Mouse (Mus musculus) liver, embryonic 15.5 days (tissue): ENCODE results near the gene 5330417C22Rik. TPM values are rescaled to one million over a fixed set of nuclear protein-coding genes. Genes with fewer than 3 reads are reported as not detected.
"Not testable (repeated sequence)": the region's sequence is repeated elsewhere in the genome, so short reads cannot be mapped to it uniquely, and the experiment has no call there.

Source experiments
- ATAC-seq: fragments of 200-750 bp; cut with Nextera tagmentation; 2 replicates; pipeline ENCODE4 v1.8.0; 2017; ENCODE audit warnings: moderate number of reproducible peaks, mild to moderate bottlenecking, moderate library complexity; ENCODE audit not compliant: insufficient read depth
- H3K27ac ChIP-seq: fragments of 300-500 bp; sonication (generic); replicated peaks from 2 replicates; pipeline ENCODE4 v1.5.1; 2015; ENCODE audit warnings: mild to moderate bottlenecking, inconsistent platforms
- H3K27me3 ChIP-seq: fragments of 300-500 bp; sonication (generic); 2 replicates; pipeline ENCODE4 v1.6.1; 2015; ENCODE audit warnings: mild to moderate bottlenecking, inconsistent platforms
- H3K36me3 ChIP-seq: fragments of 300-500 bp; sonication (generic); replicated peaks from 2 replicates; pipeline ENCODE4 v1.6.1; 2015; ENCODE audit warnings: moderate library complexity, mild to moderate bottlenecking, inconsistent platforms
- H3K4me1 ChIP-seq: fragments of 300-500 bp; sonication (generic); replicated peaks from 2 replicates; pipeline ENCODE4 v1.6.1; 2015; ENCODE audit warnings: inconsistent platforms
- H3K4me2 ChIP-seq: fragments of 300-500 bp; sonication (generic); 2 replicates; pipeline ENCODE4 v1.6.1; 2015; ENCODE audit warnings: moderate library complexity, mild to moderate bottlenecking, inconsistent platforms
- H3K4me3 ChIP-seq: fragments of 300-500 bp; sonication (generic); replicated peaks from 2 replicates; pipeline ENCODE4 v1.5.1; 2015; ENCODE audit warnings: mild to moderate bottlenecking, inconsistent platforms
- H3K9ac ChIP-seq: fragments of 300-500 bp; sonication (generic); 2 replicates; pipeline ENCODE4 v1.6.1; 2015; ENCODE audit warnings: moderate library complexity, mild to moderate bottlenecking, inconsistent platforms
- H3K9me3 ChIP-seq: fragments of 300-500 bp; sonication (generic); replicated peaks from 2 replicates; pipeline ENCODE4 v1.6.1; 2016; ENCODE audit warnings: inconsistent platforms
- WGBS: fragments of 180-500 bp; shearing (Covaris S2); methylation state at CpG from one replicate; pipeline ENCODE4 v1.1.7; 2015; ENCODE audit warnings: mixed read lengths; ENCODE audit not compliant: insufficient replicate concordance; 5-methylcytosine and 5-hydroxymethylcytosine counted together
- polyA plus RNA-seq: library from polyadenylated mRNA; unstranded; fragments of >200 nt; fragmentation: Nextera tagmentation; extraction: Ambion mirVana; gene quantifications from 2 replicates; pipeline ENCODE4 v1.2.1, GENCODE M21; 2015

5330417C22Rik gene
- 0.26 and 0.71 TPM in 2 replicates for polyA plus RNA-seq

GRCm38 (mm10) chr3:108536517-108537260 lies at the start of gene 5330417C22Rik:
TSS of gene 5330417C22Rik (minus strand) at chr3:108536536.
- Histone ChIP-seq H3K27ac (no peak within 1 kb of the TSS), H3K36me3 (no peaks in the 10 kb centered on the region), H3K9ac (no peak within 1 kb of the TSS), H3K9me3 (no peaks in the 10 kb centered on the region), H3K27me3 (peaks cover 67% of the 10 kb centered on the region), H3K4me2 (peak within 1 kb of the TSS; percentile 46), H3K4me3 (peak within 1 kb of the TSS; percentile 21), H3K4me1 (peaks cover 17% of the 10 kb centered on the region)
- 2% methylated on average over 35 of the region's 35 CpGs for WGBS
- ATAC-seq: no peak

GRCm38 (mm10) chr3:108584580-108584979 lies 48.2 kb upstream of the 5330417C22Rik start:
- no peaks in the 10 kb centered on the region for H3K4me1 ChIP-seq
- no peak overlapping the region for H3K4me3 ChIP-seq
- ATAC-seq: no peak
- no peak overlapping the region for H3K27ac ChIP-seq
- no peaks in the 10 kb centered on the region for H3K9me3 ChIP-seq
- H3K4me2 ChIP-seq: no peak overlapping the region
- H3K36me3 ChIP-seq: no peaks in the 10 kb centered on the region
- WGBS: 53% methylated on average over 4 of the region's 4 CpGs
- no peaks in the 10 kb centered on the region for H3K27me3 ChIP-seq
- no peak overlapping the region for H3K9ac ChIP-seq

- 50% methylated on average over 5 of the region's 5 CpGs for WGBS
- Histone ChIP-seq H3K4me2 (no peak overlapping the region), H3K27ac (no peak overlapping the region), H3K9ac (no peak overlapping the region), H3K4me1 (peaks cover 24% of the 10 kb centered on the region), H3K4me3 (no peak overlapping the region), H3K9me3 (no peaks in the 10 kb centered on the region), H3K27me3 (peaks cover 4% of the 10 kb centered on the region), H3K36me3 (peaks cover 5% of the 10 kb centered on the region; the same call in 1 of the 2 replicates)
- no peak for ATAC-seq
These were observed 37.7 kb upstream of the 5330417C22Rik start for GRCm38 (mm10) chr3:108574018-108574417.

- H3K9ac ChIP-seq: peak overlapping the region; percentile 77
- peaks cover 24% of the 10 kb centered on the region for H3K4me1 ChIP-seq
- 37% methylated on average over 18 of the region's 18 CpGs for WGBS
- no peak for ATAC-seq
- peaks cover 16% of the 10 kb centered on the region for H3K27me3 ChIP-seq
- peak overlapping the region; percentile 69 for H3K27ac ChIP-seq
- no peaks in the 10 kb centered on the region for H3K9me3 ChIP-seq
- no peaks in the 10 kb centered on the region for H3K36me3 ChIP-seq
- peak overlapping the region; percentile 75 for H3K4me3 ChIP-seq
- H3K4me2 ChIP-seq: peak overlapping the region; percentile 86
These were observed 36.1 kb upstream of the 5330417C22Rik start for GRCm38 (mm10) chr3:108572309-108573010.

GRCm38 (mm10) chr3:108571443-108572294 lies 35.3 kb upstream of the 5330417C22Rik start, which contains the start of gene Taf13:
TSS of gene Taf13 (plus strand) at chr3:108571698.
- peak within 1 kb of the TSS; percentile 69 for H3K27ac ChIP-seq
- peaks cover 16% of the 10 kb centered on the region for H3K27me3 ChIP-seq
- peak within 1 kb of the TSS; percentile 75 for H3K4me3 ChIP-seq
- no peaks in the 10 kb centered on the region for H3K36me3 ChIP-seq
- peak within 1 kb of the TSS; percentile 86 for H3K4me2 ChIP-seq
- WGBS: 1% methylated on average over 42 of the region's 42 CpGs
- H3K9ac ChIP-seq: peak within 1 kb of the TSS; percentile 77
- H3K4me1 ChIP-seq: peaks cover 24% of the 10 kb centered on the region
- no peaks in the 10 kb centered on the region for H3K9me3 ChIP-seq
- ATAC-seq: peak; percentile 95

GRCm38 (mm10) chr3:108570813-108571212 lies 34.5 kb upstream of the 5330417C22Rik start:
- Histone ChIP-seq H3K4me2 (peak overlapping the region; percentile 86), H3K4me1 (peaks cover 24% of the 10 kb centered on the region), H3K9ac (no peak overlapping the region), H3K27ac (no peak overlapping the region), H3K36me3 (no peaks in the 10 kb centered on the region), H3K27me3 (peaks cover 16% of the 10 kb centered on the region), H3K4me3 (peak overlapping the region; percentile 75), H3K9me3 (no peaks in the 10 kb centered on the region)
- 72% methylated on average over 14 of the region's 14 CpGs for WGBS
- no peak for ATAC-seq

GRCm38 (mm10) chr3:108569636-108570035 lies 33.3 kb upstream of the 5330417C22Rik start:
- Histone ChIP-seq H3K4me1 (peaks cover 24% of the 10 kb centered on the region), H3K27me3 (peaks cover 16% of the 10 kb centered on the region)
- H3K4me2 ChIP-seq, H3K4me3 ChIP-seq, ATAC-seq, H3K27ac ChIP-seq, H3K36me3 ChIP-seq, H3K9ac ChIP-seq, H3K9me3 ChIP-seq: not testable (repeated sequence)
- WGBS: 50% methylated on average over 3 of the region's 3 CpGs

GRCm38 (mm10) chr3:108567990-108568877 lies 31.9 kb upstream of the 5330417C22Rik start:
- WGBS: 58% methylated on average over 15 of the region's 15 CpGs
- Histone ChIP-seq H3K9me3 (no peaks in the 10 kb centered on the region), H3K9ac (no peak overlapping the region)

GRCm38 (mm10) chr3:108563309-108563708 lies 27.0 kb upstream of the 5330417C22Rik start:
- Histone ChIP-seq H3K4me3 (peak overlapping the region; percentile 90), H3K4me1 (peaks cover 49% of the 10 kb centered on the region), H3K27me3 (peaks cover 6% of the 10 kb centered on the region), H3K9ac (peak overlapping the region; percentile 87), H3K27ac (peak overlapping the region; percentile 95), H3K36me3 (peaks cover 19% of the 10 kb centered on the region), H3K9me3 (no peaks in the 10 kb centered on the region), H3K4me2 (peak overlapping the region; percentile 90)
- ATAC-seq: no peak
- under 1% methylated on average over 4 of the region's 4 CpGs for WGBS

More at GRCm38 (mm10) chr3:108567990-108568877, 31.9 kb upstream of the 5330417C22Rik start:
- no peak overlapping the region for H3K4me3 ChIP-seq
- no peak overlapping the region for H3K27ac ChIP-seq
- no peaks in the 10 kb centered on the region for H3K36me3 ChIP-seq
- H3K4me2 ChIP-seq: no peak overlapping the region
- ATAC-seq: no peak
- peaks cover 26% of the 10 kb centered on the region for H3K4me1 ChIP-seq
- peaks cover 16% of the 10 kb centered on the region for H3K27me3 ChIP-seq

GRCm38 (mm10) chr3:108562777-108563271 lies 26.5 kb upstream of the 5330417C22Rik start:
- H3K27ac ChIP-seq: peak overlapping the region; percentile 95
- peaks cover 54% of the 10 kb centered on the region for H3K4me1 ChIP-seq
- H3K9me3 ChIP-seq: no peaks in the 10 kb centered on the region
- H3K9ac ChIP-seq: peak overlapping the region; percentile 87
- H3K27me3 ChIP-seq: peaks cover 2% of the 10 kb centered on the region
- H3K36me3 ChIP-seq: peaks cover 24% of the 10 kb centered on the region
- peak; percentile 66 for ATAC-seq
- under 1% methylated on average over 15 of the region's 15 CpGs for WGBS
- H3K4me2 ChIP-seq: peak overlapping the region; percentile 90
- H3K4me3 ChIP-seq: peak overlapping the region; percentile 90
